Mouse (Mus musculus) limb, embryonic 11.5 days (tissue): ENCODE data around the gene Tlr9. TPM values are rescaled to one million over a fixed set of nuclear protein-coding genes. Genes with fewer than 3 reads are reported as not detected.

ENCODE experiments used
- ATAC-seq: fragments of 200-750 bp; cut with Nextera tagmentation; 2 replicates; pipeline ENCODE4 v1.8.0; 2017; ENCODE audit warnings: low read depth; ENCODE audit not compliant: insufficient number of reproducible peaks, low FRiP score, low TSS enrichment
- DNase-seq: peaks from one replicate; pipeline ENCODE4 v3.0.0-alpha.2; 2015; ENCODE audit warnings: low spot score
- H3K27ac ChIP-seq: fragments of 300-500 bp; sonication (generic); replicated peaks from 2 replicates; pipeline ENCODE4 v1.5.1; 2014; ENCODE audit warnings: low read depth, mild to moderate bottlenecking, low read length
- H3K27me3 ChIP-seq: fragments of 300-500 bp; sonication (generic); 2 replicates; pipeline ENCODE4 v1.6.1; 2014; ENCODE audit warnings: mild to moderate bottlenecking, low read length, mixed read lengths; ENCODE audit not compliant: control insufficient read depth, insufficient read depth
- H3K36me3 ChIP-seq: fragments of 300-500 bp; sonication (generic); 2 replicates; pipeline ENCODE4 v1.6.1; 2014; ENCODE audit warnings: mild to moderate bottlenecking, low read length, moderate library complexity, mixed read lengths; ENCODE audit not compliant: control insufficient read depth, insufficient read depth
- H3K4me1 ChIP-seq: fragments of 300-500 bp; sonication (generic); 2 replicates; pipeline ENCODE4 v1.6.1; 2014; ENCODE audit warnings: low read length, mixed read lengths; ENCODE audit not compliant: control insufficient read depth, insufficient read depth
- H3K4me2 ChIP-seq: fragments of 300-500 bp; sonication (generic); 2 replicates; pipeline ENCODE4 v1.6.1; 2014; ENCODE audit warnings: low read depth, mild to moderate bottlenecking, moderate library complexity; ENCODE audit not compliant: severe bottlenecking
- H3K4me3 ChIP-seq: fragments of 300-500 bp; sonication (generic); 2 replicates; pipeline ENCODE4 v1.5.1; 2014; ENCODE audit warnings: low read depth, low read length
- H3K9ac ChIP-seq: fragments of 300-500 bp; sonication (generic); 2 replicates; pipeline ENCODE4 v1.6.1; 2014; ENCODE audit warnings: mild to moderate bottlenecking, low read length
- H3K9me3 ChIP-seq: fragments of 300-500 bp; sonication (generic); 2 replicates; pipeline ENCODE4 v1.6.1; 2016; ENCODE audit warnings: low read length; ENCODE audit not compliant: control insufficient read depth
- WGBS: fragments of 180-500 bp; shearing (Covaris S2); extraction: QIAGEN DNeasy Blood & Tissue Kit; methylation state at CpG from one replicate; pipeline ENCODE4 v1.1.7; 2014; 5-methylcytosine and 5-hydroxymethylcytosine counted together
- polyA plus RNA-seq: library from polyadenylated mRNA; unstranded; fragments of >200 nt; fragmentation: Nextera tagmentation; extraction: Ambion mirVana; gene quantifications from 2 replicates; pipeline ENCODE4 v1.2.1, GENCODE M21; 2014

The Tlr9 gene
- polyA plus RNA-seq, 1 experiment from 2014 or later = not detected

DNA sequence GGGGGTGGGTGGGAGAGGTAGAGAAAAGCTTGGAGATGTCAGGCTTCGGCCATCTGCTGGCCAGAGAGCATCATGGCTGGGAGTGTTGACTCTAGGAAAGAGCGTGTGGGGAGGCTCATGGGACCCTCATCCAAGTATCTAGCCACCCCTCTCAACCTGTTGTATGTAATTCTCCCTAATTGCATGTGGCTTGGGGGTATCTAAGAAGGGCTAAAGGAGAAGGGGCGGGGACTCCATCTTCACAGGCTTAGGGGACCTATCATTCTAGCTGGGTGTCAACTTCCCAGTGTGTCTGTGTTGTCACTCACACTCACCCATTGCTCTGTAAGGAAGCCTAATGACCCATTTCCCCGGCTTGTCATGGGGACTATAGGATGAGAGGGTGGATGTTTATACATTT lies 9.4 kb downstream of the Tlr9 start:
- Histone ChIP-seq H3K9me3 (no peaks in the 10 kb centered on the region), H3K27me3 (no peaks in the 10 kb centered on the region), H3K9ac (no peak overlapping the region), H3K4me1 (no peaks in the 10 kb centered on the region), H3K36me3 (peaks cover 10% of the 10 kb centered on the region), H3K27ac (no peak overlapping the region), H3K4me2 (no peak overlapping the region), H3K4me3 (no peak overlapping the region)
- ATAC-seq (no peak), DNase-seq (no peak)
- WGBS = 82% methylated on average over 4 of the region's 4 CpGs

DNA sequence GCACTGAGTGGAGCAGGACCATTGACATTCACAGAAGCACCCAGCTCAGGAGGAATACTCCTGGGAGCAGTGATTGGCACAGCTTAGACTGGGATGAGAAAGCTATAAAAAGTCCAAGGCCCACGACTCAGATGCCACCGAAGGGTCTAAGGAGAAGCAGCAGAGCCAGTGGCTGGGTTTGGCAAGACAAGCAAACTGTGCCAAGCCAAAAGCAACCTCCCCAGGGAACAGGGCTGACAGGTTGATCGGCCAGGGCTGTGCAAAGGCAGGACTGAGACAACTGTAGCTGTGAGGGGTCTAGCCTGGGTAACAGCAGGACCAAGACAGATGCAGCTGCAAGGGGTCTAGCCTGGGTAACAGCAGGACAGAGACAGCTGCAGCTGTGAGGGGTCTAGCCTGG lies 10.6 kb downstream of the Tlr9 start:
- no peaks in the 10 kb centered on the region for H3K9me3 ChIP-seq
- H3K4me2 ChIP-seq = no peak overlapping the region
- H3K4me1 ChIP-seq = no peaks in the 10 kb centered on the region
- ATAC-seq (peak; percentile 20; the same call in 1 of the 2 replicates), DNase-seq (no peak)
- H3K36me3 ChIP-seq = peaks cover 10% of the 10 kb centered on the region
- no peak overlapping the region for H3K9ac ChIP-seq
- H3K27me3 ChIP-seq = no peaks in the 10 kb centered on the region
- WGBS = 94% methylated on average over 3 of the region's 3 CpGs
- H3K27ac ChIP-seq = no peak overlapping the region
- H3K4me3 ChIP-seq = no peak overlapping the region

DNA sequence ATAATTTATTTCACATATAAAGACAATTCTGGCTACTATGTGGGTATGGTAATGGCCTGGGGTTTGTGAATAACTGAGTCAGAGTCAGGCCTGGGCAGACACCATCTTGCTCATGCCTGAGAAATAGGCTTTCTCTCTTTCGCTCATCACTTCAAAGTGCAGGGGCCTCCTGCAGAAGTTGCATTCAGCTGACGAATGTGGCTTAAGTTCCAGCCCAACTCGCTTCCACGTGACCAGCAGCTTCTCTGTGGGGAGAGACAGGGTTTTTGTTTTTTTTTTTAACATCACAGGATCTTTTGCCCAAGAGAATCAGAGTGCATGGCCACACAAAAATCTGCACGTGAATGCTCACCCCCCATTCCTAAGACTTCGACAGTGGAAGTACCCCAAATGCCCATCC lies 11.6 kb downstream of the Tlr9 start:
- DNase-seq (no peak), ATAC-seq (no peak)
- no peak overlapping the region for H3K4me2 ChIP-seq
- H3K27ac ChIP-seq = no peak overlapping the region
- peaks cover 18% of the 10 kb centered on the region for H3K36me3 ChIP-seq
- no peak overlapping the region for H3K4me3 ChIP-seq
- H3K9ac ChIP-seq = no peak overlapping the region
- 78% methylated on average over 6 of the region's 6 CpGs for WGBS
- no peaks in the 10 kb centered on the region for H3K27me3 ChIP-seq
- H3K4me1 ChIP-seq = no peaks in the 10 kb centered on the region
- no peaks in the 10 kb centered on the region for H3K9me3 ChIP-seq

DNA sequence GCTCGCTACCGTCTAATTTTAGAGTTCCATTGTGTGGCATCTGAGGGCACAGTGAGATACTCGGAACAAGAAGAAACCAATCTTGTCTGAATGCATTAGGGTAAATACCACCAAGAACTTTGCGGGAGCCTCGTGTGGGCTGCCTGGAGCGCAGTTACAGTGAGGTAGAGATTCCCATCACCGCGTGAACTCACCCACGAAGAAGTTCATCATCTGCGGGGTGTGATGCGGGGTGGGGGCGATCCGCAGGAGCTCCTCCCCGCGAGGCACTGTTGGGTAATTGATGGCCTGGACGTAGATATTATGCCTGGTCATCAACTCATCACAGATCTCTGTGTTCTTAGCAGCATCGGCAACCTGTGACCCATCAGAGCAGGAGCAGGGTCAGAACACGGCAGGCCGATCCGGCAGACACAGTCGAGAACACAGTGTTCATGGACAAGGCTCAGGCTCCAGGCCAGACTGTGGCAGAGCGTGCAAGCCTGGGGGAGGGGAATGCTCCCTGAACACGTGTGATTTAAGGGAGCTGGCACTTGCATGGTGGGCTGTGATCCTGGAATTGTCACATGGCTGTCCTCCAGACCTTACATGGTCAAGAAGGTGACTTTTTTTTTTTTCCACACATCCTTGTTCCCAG lies 12.9 kb downstream of the Tlr9 start:
- WGBS = 89% methylated on average over 23 of the region's 23 CpGs
- H3K27ac ChIP-seq = no peak overlapping the region
- no peak overlapping the region for H3K9ac ChIP-seq
- ATAC-seq (no peak), DNase-seq (no peak)
- H3K9me3 ChIP-seq = no peaks in the 10 kb centered on the region
- H3K4me1 ChIP-seq = no peaks in the 10 kb centered on the region
- H3K27me3 ChIP-seq = no peaks in the 10 kb centered on the region
- H3K36me3 ChIP-seq = peaks cover 21% of the 10 kb centered on the region
- H3K4me2 ChIP-seq = no peak overlapping the region
- H3K4me3 ChIP-seq = no peak overlapping the region

DNA sequence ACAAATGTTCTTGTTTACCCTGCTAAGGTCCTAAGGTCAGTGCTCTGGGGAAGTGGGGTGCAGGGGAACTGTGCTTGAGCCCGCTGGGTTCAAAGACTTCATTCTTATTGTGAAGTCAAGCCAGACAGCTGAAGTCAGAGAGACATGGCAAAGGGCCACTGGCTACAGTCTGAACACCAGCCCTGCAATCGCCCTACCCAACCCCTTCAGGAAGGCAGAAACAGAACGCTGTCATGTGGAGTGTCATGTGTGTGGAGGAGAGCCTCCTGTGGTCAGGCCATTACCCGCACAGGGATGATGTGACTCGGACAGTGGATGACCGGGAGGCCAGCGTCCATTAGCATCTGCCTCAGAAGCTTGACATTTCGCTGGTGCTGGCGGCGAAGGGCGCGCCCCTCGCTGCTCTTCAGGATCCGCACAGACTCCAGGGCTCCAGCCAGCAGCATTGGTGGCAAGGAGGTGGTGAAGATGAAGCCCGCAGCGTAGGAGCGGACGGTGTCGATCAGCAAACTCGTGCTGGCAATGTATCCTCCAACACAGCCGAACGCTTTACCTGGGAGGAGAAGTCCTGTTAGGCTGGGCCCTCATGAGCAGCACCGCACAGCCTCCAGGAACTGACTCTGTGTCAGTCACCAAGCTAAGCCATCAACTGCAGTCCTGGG lies 13.9 kb downstream of the Tlr9 start:
- no peaks in the 10 kb centered on the region for H3K4me1 ChIP-seq
- no peak overlapping the region for H3K4me3 ChIP-seq
- H3K36me3 ChIP-seq = peaks cover 27% of the 10 kb centered on the region
- H3K4me2 ChIP-seq = no peak overlapping the region
- H3K27me3 ChIP-seq = no peaks in the 10 kb centered on the region
- no peak overlapping the region for H3K27ac ChIP-seq
- no peaks in the 10 kb centered on the region for H3K9me3 ChIP-seq
- H3K9ac ChIP-seq = no peak overlapping the region
- ATAC-seq (no peak), DNase-seq (no peak)
- 91% methylated on average over 23 of the region's 23 CpGs for WGBS

DNA sequence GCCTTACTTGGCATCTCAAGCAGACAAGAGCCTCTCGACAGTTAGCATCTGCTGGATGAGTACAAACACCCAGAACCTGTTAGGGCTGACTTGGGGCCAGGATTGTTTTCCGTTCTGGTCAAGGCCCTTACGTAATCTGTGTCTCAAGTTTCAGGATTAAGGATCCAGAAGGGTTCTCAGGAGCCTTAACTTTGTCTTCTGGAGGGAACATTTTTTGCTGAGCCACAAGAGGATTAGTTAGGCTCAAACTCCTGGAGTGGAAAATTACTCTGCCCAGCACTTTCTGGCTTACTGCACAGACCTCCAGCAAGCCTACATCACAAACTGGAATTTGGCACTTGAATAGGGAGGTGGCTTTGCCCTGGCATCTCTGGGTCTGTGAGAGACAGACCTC lies 14.4 kb downstream of the Tlr9 start:
- no peak for ATAC-seq
- no peak for DNase-seq
- H3K4me3 ChIP-seq = no peak overlapping the region
- no peaks in the 10 kb centered on the region for H3K9me3 ChIP-seq
- peaks cover 31% of the 10 kb centered on the region for H3K36me3 ChIP-seq
- H3K9ac ChIP-seq = no peak overlapping the region
- H3K27me3 ChIP-seq = no peaks in the 10 kb centered on the region
- H3K4me1 ChIP-seq = no peaks in the 10 kb centered on the region
- 76% methylated on average over 3 of the region's 3 CpGs for WGBS
- no peak overlapping the region for H3K27ac ChIP-seq
- H3K4me2 ChIP-seq = no peak overlapping the region

DNA sequence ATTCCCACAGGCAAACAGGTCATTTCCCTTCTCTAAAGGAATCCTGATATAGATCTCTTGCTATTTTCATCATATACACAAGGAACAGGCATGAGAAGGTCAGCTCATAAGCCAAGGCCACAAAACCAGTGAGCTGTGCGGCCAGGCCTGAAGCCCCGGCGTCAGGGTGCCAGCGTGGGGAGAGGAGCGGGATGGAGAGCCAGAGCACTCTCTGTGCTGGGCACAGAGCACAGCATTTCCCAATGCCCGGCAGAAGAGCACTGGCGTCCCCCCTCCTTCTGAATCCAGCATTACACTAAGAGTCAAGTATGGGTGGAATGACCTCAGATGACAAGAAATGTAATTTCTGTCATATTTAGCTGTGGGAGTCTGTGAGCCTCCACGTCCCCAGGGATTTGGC lies 15.0 kb downstream of the Tlr9 start:
- H3K4me2 ChIP-seq = no peak overlapping the region
- H3K27ac ChIP-seq = no peak overlapping the region
- peaks cover 32% of the 10 kb centered on the region for H3K36me3 ChIP-seq
- no peak overlapping the region for H3K4me3 ChIP-seq
- no peaks in the 10 kb centered on the region for H3K27me3 ChIP-seq
- H3K4me1 ChIP-seq = no peaks in the 10 kb centered on the region
- 92% methylated on average over 8 of the region's 8 CpGs for WGBS
- DNase-seq (no peak), ATAC-seq (no peak)
- H3K9ac ChIP-seq = no peak overlapping the region
- H3K9me3 ChIP-seq = no peaks in the 10 kb centered on the region

DNA sequence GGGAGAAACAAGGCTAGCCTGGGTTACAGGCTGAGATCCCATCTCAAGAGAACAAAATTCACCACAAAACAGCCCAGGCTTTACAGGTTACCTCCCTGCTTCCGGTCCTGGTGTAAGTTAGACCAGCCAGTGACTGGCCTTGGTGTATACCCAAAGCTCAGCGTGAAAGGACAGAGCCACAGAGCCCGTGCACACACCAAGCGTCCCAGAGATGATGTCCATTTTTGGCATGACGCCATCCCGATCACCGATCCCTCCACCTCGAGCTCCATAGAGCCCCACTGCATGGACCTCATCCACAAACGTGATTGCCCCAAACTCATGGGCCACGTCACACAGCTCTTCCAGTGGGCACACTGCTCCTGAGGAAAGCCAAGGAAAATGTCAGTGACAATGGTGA lies 15.5 kb downstream of the Tlr9 start:
- no peaks in the 10 kb centered on the region for H3K4me1 ChIP-seq
- no peak overlapping the region for H3K9ac ChIP-seq
- no peak overlapping the region for H3K4me2 ChIP-seq
- H3K9me3 ChIP-seq = no peaks in the 10 kb centered on the region
- ATAC-seq (no peak), DNase-seq (no peak)
- no peak overlapping the region for H3K27ac ChIP-seq
- 92% methylated on average over 10 of the region's 10 CpGs for WGBS
- peaks cover 32% of the 10 kb centered on the region for H3K36me3 ChIP-seq
- H3K4me3 ChIP-seq = no peak overlapping the region
- H3K27me3 ChIP-seq = no peaks in the 10 kb centered on the region
